Mouse (Mus musculus) small intestine, adult 2 months (tissue): ENCODE results near the gene Ccndbp1. TPM values are rescaled to one million over a fixed set of nuclear protein-coding genes. Genes with fewer than 3 reads are reported as not detected.
A peak's percentile ranks its signal among the peaks of the same experiment; 100 is the strongest.
"Not testable (repeated sequence)": the region's sequence is repeated elsewhere in the genome, so short reads cannot be mapped to it uniquely, and the experiment has no call there.

Experiments
- H3K27ac ChIP-seq: fragments of 200-500 bp; 2 replicates; pipeline ENCODE4 v1.5.1; 2012; ENCODE audit warnings: low read depth, low read length, control low read depth, inconsistent platforms; ENCODE audit not compliant: insufficient read depth
- H3K27me3 ChIP-seq: fragments of 200-500 bp; 2 replicates; pipeline ENCODE4 v1.6.1; 2012; ENCODE audit warnings: mild to moderate bottlenecking, moderate library complexity, low read length, inconsistent platforms; ENCODE audit not compliant: control insufficient read depth, insufficient read depth
- H3K36me3 ChIP-seq: fragments of 200-500 bp; 2 replicates; pipeline ENCODE4 v1.6.1; 2012; ENCODE audit warnings: mild to moderate bottlenecking, low read length, control low read depth, inconsistent platforms; ENCODE audit not compliant: control insufficient read depth, insufficient read depth
- H3K4me1 ChIP-seq: fragments of 200-500 bp; 2 replicates; pipeline ENCODE4 v1.6.1; 2012; ENCODE audit warnings: low read length, inconsistent platforms, mixed read lengths; ENCODE audit not compliant: control insufficient read depth, insufficient read depth, insufficient read length
- H3K4me3 ChIP-seq: fragments of 200-500 bp; 2 replicates; pipeline ENCODE4 v1.5.1; 2012; ENCODE audit warnings: low read depth, mild to moderate bottlenecking, control low read depth, inconsistent platforms, low read length, moderate library complexity
- CTCF ChIP-seq: fragments of 200-500 bp; IDR thresholded peaks from 2 replicates; pipeline ENCODE4 v1.5.1; 2012; ENCODE audit warnings: low read depth, mild to moderate bottlenecking, control low read depth, inconsistent platforms, low read length, moderate library complexity, mixed read lengths; ENCODE audit not compliant: insufficient replicate concordance, insufficient read length; ENCODE audit errors: extremely low read depth
- POLR2A ChIP-seq: fragments of 200-500 bp; IDR thresholded peaks from 2 replicates; pipeline ENCODE4 v1.6.1; 2012; ENCODE audit warnings: low read depth, mild to moderate bottlenecking, control low read depth, inconsistent platforms, low read length, moderate library complexity
- WGBS: fragments of 180-500 bp; shearing (Covaris S2); methylation state at CpG from one replicate; pipeline ENCODE4 v1.1.7; 2018; 5-methylcytosine and 5-hydroxymethylcytosine counted together
- polyA plus RNA-seq: library from polyadenylated mRNA; depleted of rRNA; stranded (reverse); fragments of >200 nt; gene quantifications from 2 replicates; pipeline ENCODE4 v1.2.3, GENCODE M21; 2012

Ccndbp1 gene
- polyA plus RNA-seq, 1 experiment: 9.8 TPM

DNA sequence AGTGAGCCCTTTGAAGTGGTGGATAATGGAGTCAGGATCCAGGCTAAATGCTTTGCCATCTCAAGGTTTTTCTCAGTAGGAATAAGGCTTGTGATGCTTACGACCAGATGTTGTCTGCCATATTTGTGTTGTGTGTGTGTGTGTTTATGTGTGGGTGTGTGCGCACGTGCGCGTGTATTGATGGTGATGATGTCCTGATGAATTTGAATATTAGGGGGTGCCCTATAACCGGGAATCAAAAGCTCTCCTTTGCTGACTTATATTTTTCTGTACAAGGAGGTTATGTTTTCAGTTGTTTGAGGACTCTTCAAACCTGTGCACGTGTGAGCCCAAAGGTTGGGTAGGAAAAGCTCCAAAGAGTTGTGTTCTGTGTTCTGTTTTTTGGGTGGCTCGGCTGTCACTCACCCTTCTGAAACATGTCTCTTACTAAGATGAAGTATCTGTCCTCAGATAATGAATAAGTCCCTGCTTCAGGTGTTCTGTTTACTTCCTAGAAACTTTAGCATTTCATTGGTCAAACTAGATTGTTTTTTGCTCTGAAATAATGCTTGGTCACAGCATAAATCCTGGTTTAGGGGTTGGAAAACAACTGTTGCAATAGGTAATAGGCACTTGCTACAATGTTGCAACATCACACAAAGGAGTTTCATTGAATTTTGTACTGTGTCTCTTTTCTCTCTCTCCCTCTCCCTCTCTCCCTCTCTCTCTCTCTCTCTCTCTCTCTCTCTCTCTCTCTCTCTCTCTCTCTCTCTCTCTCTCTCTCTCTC, 30.1 kb upstream of the Ccndbp1 start:
- Histone ChIP-seq H3K4me1 (peaks cover 3% of the 10 kb centered on the region; the same call in 1 of the 2 replicates), H3K4me3 (peak overlapping the region; percentile 79), H3K27me3 (no peaks in the 10 kb centered on the region), H3K27ac (no peak overlapping the region), H3K36me3 (no peaks in the 10 kb centered on the region)
- 83% methylated on average over 8 of the region's 8 CpGs for WGBS
- no peak for TF ChIP-seq CTCF
- no peak for TF ChIP-seq POLR2A

DNA sequence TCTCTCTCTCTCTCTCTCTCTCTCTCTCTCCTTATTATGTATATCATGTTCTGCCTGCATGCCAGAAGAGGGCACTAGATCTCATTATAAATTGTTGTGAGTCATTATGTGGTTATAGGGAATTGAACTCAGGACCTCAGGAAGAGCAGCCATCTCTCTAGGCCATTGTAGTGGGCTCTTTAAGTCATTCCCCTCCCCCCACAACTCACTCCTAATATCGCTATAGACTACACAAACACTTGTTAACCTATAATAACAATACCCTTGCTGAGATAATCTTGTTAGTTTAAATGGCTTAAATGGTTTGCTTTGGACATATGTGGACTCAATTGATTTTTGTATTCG, 29.5 kb upstream of the Ccndbp1 start:
- Histone ChIP-seq H3K4me3 (no peak overlapping the region), H3K27ac (no peak overlapping the region), H3K36me3 (no peaks in the 10 kb centered on the region), H3K27me3 (no peaks in the 10 kb centered on the region), H3K4me1 (peaks cover 3% of the 10 kb centered on the region; the same call in 1 of the 2 replicates)
- 68% methylated on average over 2 of the region's 2 CpGs for WGBS
- TF ChIP-seq POLR2A: no peak

- TF ChIP-seq CTCF: no peak
- TF ChIP-seq POLR2A: no peak
- Histone ChIP-seq H3K27me3 (no peaks in the 10 kb centered on the region), H3K27ac (no peak overlapping the region), H3K36me3 (no peaks in the 10 kb centered on the region), H3K4me1 (peaks cover 3% of the 10 kb centered on the region; the same call in 1 of the 2 replicates), H3K4me3 (no peak overlapping the region)
- WGBS: 88% methylated on average over 1 of the region's 1 CpGs
Measured at GRCm38 (mm10) chr2:120979819-120980218, 28.4 kb upstream of the Ccndbp1 start.

DNA sequence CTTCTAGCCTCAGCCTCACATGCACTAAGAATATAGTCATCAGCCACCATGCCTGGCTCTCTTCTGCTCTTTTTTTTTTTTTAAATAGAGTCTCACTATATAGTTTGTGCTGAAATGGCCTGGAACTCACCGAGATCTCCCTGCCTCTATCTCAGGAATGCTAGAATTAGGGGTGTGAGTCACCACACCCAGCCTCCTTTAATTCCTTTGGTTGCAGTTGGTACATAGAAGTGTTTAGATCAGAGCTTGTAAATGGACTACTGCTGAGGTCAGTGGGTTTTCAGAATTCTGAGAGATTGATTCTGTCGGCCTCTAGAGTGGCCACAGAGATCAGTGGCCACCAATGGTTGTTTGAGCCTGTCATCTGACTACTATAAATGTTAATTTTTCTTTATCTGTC, 27.3 kb upstream of the Ccndbp1 start:
- H3K36me3 ChIP-seq: no peaks in the 10 kb centered on the region
- no peak for TF ChIP-seq POLR2A
- TF ChIP-seq CTCF: no peak
- no peaks in the 10 kb centered on the region for H3K27me3 ChIP-seq
- no peak overlapping the region for H3K27ac ChIP-seq
- no peak overlapping the region for H3K4me3 ChIP-seq
- WGBS: 30% methylated on average over 2 of the region's 2 CpGs
- H3K4me1 ChIP-seq: peaks cover 3% of the 10 kb centered on the region; the same call in 1 of the 2 replicates

- Histone ChIP-seq H3K36me3 (0 out of 2 replicates have a peak, but pooled peaks cover 1% of the 10 kb centered on the region), H3K4me3 (no peak overlapping the region), H3K27ac (no peak overlapping the region), H3K27me3 (no peaks in the 10 kb centered on the region), H3K4me1 (no peaks in the 10 kb centered on the region)
- 85% methylated on average over 2 of the region's 2 CpGs for WGBS
- TF ChIP-seq CTCF (no peak), POLR2A (no peak)
Measured at GRCm38 (mm10) chr2:120983611-120984010, 24.6 kb upstream of the Ccndbp1 start.

- TF ChIP-seq POLR2A: no peak
- peak; percentile 17; the same call in 1 of the 2 replicates for TF ChIP-seq CTCF
- no peaks in the 10 kb centered on the region for H3K27me3 ChIP-seq
- no peaks in the 10 kb centered on the region for H3K4me1 ChIP-seq
- 97% methylated on average over 1 of the region's 1 CpGs for WGBS
- H3K4me3 ChIP-seq: no peak overlapping the region
- peaks cover 1% of the 10 kb centered on the region; the same call in 1 of the 2 replicates for H3K36me3 ChIP-seq
- no peak overlapping the region for H3K27ac ChIP-seq
Measured at GRCm38 (mm10) chr2:120985241-120985640, 23.0 kb upstream of the Ccndbp1 start.

- Histone ChIP-seq H3K27ac (no peak overlapping the region), H3K27me3 (no peaks in the 10 kb centered on the region), H3K4me3 (no peak overlapping the region), H3K4me1 (no peaks in the 10 kb centered on the region), H3K36me3 (peaks cover 5% of the 10 kb centered on the region)
- 83% methylated on average over 4 of the region's 4 CpGs for WGBS
- no peak for TF ChIP-seq CTCF
- no peak for TF ChIP-seq POLR2A
Measured at GRCm38 (mm10) chr2:120991196-120991595, 17.0 kb upstream of the Ccndbp1 start.

DNA sequence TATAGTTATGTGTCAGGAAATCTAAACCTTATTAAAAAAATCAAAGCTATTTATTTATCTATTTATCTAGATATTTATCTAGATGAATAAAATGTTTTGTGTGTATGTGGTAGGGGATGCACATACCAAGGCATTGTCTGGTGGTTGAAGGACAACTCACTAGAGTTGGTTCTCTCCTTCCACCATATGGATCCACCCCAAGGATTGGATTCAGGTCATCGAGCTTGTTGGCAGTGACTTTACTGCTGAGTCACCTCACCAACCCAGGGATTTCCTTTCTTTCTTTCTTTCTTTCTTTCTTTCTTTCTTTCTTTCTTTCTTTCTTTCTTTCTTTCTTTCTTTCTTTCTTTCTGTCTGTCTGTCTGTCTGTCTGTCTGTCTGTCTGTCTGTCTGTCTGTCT, 11.6 kb upstream of the Ccndbp1 start:
- not testable (repeated sequence) for H3K4me3 ChIP-seq, H3K27ac ChIP-seq, H3K36me3 ChIP-seq, H3K4me1 ChIP-seq, H3K27me3 ChIP-seq
- 58% methylated on average over 1 of the region's 1 CpGs for WGBS
